Mouse (Mus musculus) cerebellum, adult 2 months (tissue): ENCODE results near the gene Snai1. TPM values are rescaled to one million over a fixed set of nuclear protein-coding genes. Genes with fewer than 3 reads are reported as not detected.

Source experiments
- DNase-seq, 2 experiments: peaks; one replicate each; pipeline ENCODE4 v3.0.0; 2021
- H3K27ac ChIP-seq: fragments of 200-500 bp; 2 replicates; pipeline ENCODE4 v1.5.1; 2012; ENCODE audit warnings: low read length, control low read depth, inconsistent platforms; ENCODE audit not compliant: insufficient read depth
- H3K27me3 ChIP-seq: fragments of 200-500 bp; 2 replicates; pipeline ENCODE4 v1.6.1; 2012; ENCODE audit warnings: inconsistent platforms, mild to moderate bottlenecking, low read length, moderate library complexity; ENCODE audit not compliant: control insufficient read depth, insufficient read depth
- H3K4me1 ChIP-seq: fragments of 200-500 bp; 2 replicates; pipeline ENCODE4 v1.6.1; 2011; ENCODE audit warnings: low read length; ENCODE audit not compliant: control insufficient read depth, insufficient read depth
- H3K4me3 ChIP-seq: fragments of 200-500 bp; replicated peaks from 2 replicates; pipeline ENCODE3; 2011; ENCODE audit warnings: mild to moderate bottlenecking, low read depth, low read length, control low read depth; ENCODE audit not compliant: insufficient read depth
- CTCF ChIP-seq: fragments of 200-500 bp; IDR thresholded peaks from 2 replicates; pipeline ENCODE4 v1.5.1; 2011; ENCODE audit warnings: low read depth, mild to moderate bottlenecking, control low read depth, low read length, moderate library complexity, borderline replicate concordance; ENCODE audit not compliant: insufficient read depth
- POLR2A ChIP-seq: fragments of 200-500 bp; IDR thresholded peaks from 2 replicates; pipeline ENCODE4 v1.6.1; 2011; ENCODE audit warnings: low read length, control low read depth, borderline replicate concordance; ENCODE audit not compliant: insufficient read depth
- WGBS: fragments of 180-500 bp; shearing (Covaris S2); methylation state at CpG from one replicate; pipeline ENCODE4 v1.1.7; 2018; 5-methylcytosine and 5-hydroxymethylcytosine counted together
- polyA plus RNA-seq: library from polyadenylated mRNA; depleted of rRNA; stranded (reverse); fragments of >200 nt; gene quantifications from 2 replicates; pipeline ENCODE4 v1.2.3, GENCODE M21; 2012

Snai1 gene
- polyA plus RNA-seq, 1 experiment = 1.1 TPM

GRCm38 (mm10) chr2:167536320-167536945, 1.6 kb upstream of the Snai1 start:
- TF ChIP-seq POLR2A = no peak
- TF ChIP-seq CTCF = no peak

GRCm38 (mm10) chr2:167538671-167539306, 794 bp downstream of the Snai1 start:
- Histone ChIP-seq H3K27me3 (no peaks in the 10 kb centered on the region), H3K4me3 (no peak overlapping the region), H3K27ac (no peak overlapping the region), H3K4me1 (peaks cover 8% of the 10 kb centered on the region)
- TF ChIP-seq POLR2A (no peak), CTCF (no peak)
- WGBS = 60% methylated on average over 33 of the region's 34 CpGs
- DNase-seq = no peak

More at GRCm38 (mm10) chr2:167536320-167536945, 1.6 kb upstream of the Snai1 start:
- no peaks in the 10 kb centered on the region for H3K4me1 ChIP-seq
- no peak overlapping the region for H3K27ac ChIP-seq
- 73% methylated on average over 10 of the region's 10 CpGs for WGBS
- no peaks in the 10 kb centered on the region for H3K27me3 ChIP-seq
- no peak overlapping the region for H3K4me3 ChIP-seq
- DNase-seq = no peak

GRCm38 (mm10) chr2:167539536-167540476, 1.8 kb downstream of the Snai1 start:
- no peak overlapping the region for H3K27ac ChIP-seq
- no peak for DNase-seq
- no peak overlapping the region for H3K4me3 ChIP-seq
- no peak for TF ChIP-seq POLR2A
- no peak for TF ChIP-seq CTCF
- 65% methylated on average over 14 of the region's 14 CpGs for WGBS
- no peaks in the 10 kb centered on the region for H3K27me3 ChIP-seq
- H3K4me1 ChIP-seq = peaks cover 8% of the 10 kb centered on the region

GRCm38 (mm10) chr2:167540477-167541110, 2.6 kb downstream of the Snai1 start:
- Histone ChIP-seq H3K27ac (no peak overlapping the region), H3K4me1 (peaks cover 8% of the 10 kb centered on the region), H3K27me3 (no peaks in the 10 kb centered on the region), H3K4me3 (no peak overlapping the region)
- TF ChIP-seq CTCF (no peak), POLR2A (no peak)
- DNase-seq = no peak
- WGBS = 43% methylated on average over 12 of the region's 12 CpGs

- no peak for TF ChIP-seq POLR2A
- TF ChIP-seq CTCF = no peak
These were observed 3.3 kb downstream of the Snai1 start for GRCm38 (mm10) chr2:167541324-167541723.

GRCm38 (mm10) chr2:167541761-167542160, 3.8 kb downstream of the Snai1 start:
- no peaks in the 10 kb centered on the region for H3K27me3 ChIP-seq
- no peak overlapping the region for H3K27ac ChIP-seq
- H3K4me3 ChIP-seq = no peak overlapping the region
- peaks cover 8% of the 10 kb centered on the region for H3K4me1 ChIP-seq
- DNase-seq = no peak
- 87% methylated on average over 12 of the region's 12 CpGs for WGBS
- no peak for TF ChIP-seq CTCF
- no peak for TF ChIP-seq POLR2A

More at GRCm38 (mm10) chr2:167541324-167541723, 3.3 kb downstream of the Snai1 start:
- Histone ChIP-seq H3K4me1 (peaks cover 8% of the 10 kb centered on the region), H3K4me3 (no peak overlapping the region), H3K27me3 (no peaks in the 10 kb centered on the region), H3K27ac (no peak overlapping the region)
- 39% methylated on average over 6 of the region's 6 CpGs for WGBS
- DNase-seq = no peak

- Histone ChIP-seq H3K27me3 (no peaks in the 10 kb centered on the region), H3K4me1 (peaks cover 8% of the 10 kb centered on the region), H3K4me3 (no peak overlapping the region), H3K27ac (no peak overlapping the region)
- DNase-seq = no peak
- WGBS = 87% methylated on average over 4 of the region's 4 CpGs
- TF ChIP-seq CTCF (no peak), POLR2A (no peak)
These were observed 4.4 kb downstream of the Snai1 start for GRCm38 (mm10) chr2:167542361-167542760.
